Mouse (Mus musculus): Measurements from ENCODE around the gene Trim46.

GRCm38 (mm10) chr3:89271760-89272159 lies 25.7 kb upstream of the Trim46 start:
- no peak for TF ChIP-seq CTCF (IDR thresholded peaks at IDR 0.05; ENCODE audit: low read depth)
- TF ChIP-seq EP300 (IDR thresholded peaks at IDR 0.05; ENCODE audit: low read depth): no peak

Data from heart, postnatal 0 days (tissue).